Mouse (Mus musculus) E14TG2a.4 (cell line): ENCODE measurements around the gene Wee1.

Experiments
- CTCF ChIP-seq: conservative IDR thresholded peaks from 2 replicates; pipeline ENCODE4 v1.5.1; 2014; ENCODE audit warnings: low read length
- NANOG ChIP-seq: IDR thresholded peaks from 2 replicates; pipeline ENCODE4 v1.6.1; 2014; ENCODE audit warnings: borderline replicate concordance, low read length, mixed read lengths

- no peak for TF ChIP-seq CTCF
- no peak for TF ChIP-seq NANOG
These were observed 36.6 kb upstream of the Wee1 start for GRCm38 (mm10) chr7:110085217-110085616.
